Mouse (Mus musculus) v-Abl transformed pro-B cells (cell line): ENCODE results near the gene Riiad1.

ENCODE experiments used
- in situ Hi-C, 2 experiments: fragments of 400-800 bp; cut with MboI; formaldehyde crosslinking; loops; one replicate each; pipeline ENCODE4 v1.15.1; 2025; ENCODE audit not compliant: unreplicated experiment in 2 of 2

The Riiad1 gene

DNA sequence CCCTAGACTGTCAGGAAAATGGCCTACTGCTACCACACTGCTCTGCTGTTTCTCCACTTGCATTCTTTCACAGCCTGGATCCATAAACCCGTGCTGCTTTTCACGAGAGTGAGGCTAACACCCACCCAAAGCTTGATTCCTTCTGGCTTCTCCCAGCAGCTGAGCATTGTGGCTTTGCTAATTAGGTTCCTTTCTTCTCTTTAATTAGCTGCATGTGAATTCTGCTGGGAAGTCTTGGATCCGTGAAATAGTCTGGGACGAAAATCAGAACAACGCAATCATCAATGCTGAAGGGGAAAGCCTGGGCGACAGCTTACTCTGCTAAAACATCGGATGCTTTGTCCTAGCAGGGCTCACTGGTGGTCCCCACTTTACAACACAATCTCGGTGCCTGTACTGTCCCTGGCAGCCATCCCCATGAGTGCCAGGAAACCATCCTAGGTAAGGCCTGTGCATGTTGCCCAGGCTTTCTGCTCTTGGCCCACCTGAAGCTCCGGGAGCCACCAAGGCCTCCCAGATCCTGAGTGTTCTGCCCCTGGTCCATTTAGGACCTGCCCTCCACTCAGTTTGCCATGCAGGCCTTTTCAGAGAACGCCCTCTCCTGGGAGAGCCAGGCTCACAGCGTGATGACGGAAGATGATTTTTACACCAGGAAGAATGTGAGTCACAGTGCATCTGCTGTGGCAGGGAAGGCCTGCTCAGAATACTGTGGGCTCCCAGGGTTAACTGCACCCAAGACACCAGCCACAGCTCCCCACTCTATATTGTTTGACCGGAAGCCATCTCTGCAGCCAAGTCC is 14.3 kb downstream of the Riiad1 start:
- in situ Hi-C loops: no loop called here

DNA sequence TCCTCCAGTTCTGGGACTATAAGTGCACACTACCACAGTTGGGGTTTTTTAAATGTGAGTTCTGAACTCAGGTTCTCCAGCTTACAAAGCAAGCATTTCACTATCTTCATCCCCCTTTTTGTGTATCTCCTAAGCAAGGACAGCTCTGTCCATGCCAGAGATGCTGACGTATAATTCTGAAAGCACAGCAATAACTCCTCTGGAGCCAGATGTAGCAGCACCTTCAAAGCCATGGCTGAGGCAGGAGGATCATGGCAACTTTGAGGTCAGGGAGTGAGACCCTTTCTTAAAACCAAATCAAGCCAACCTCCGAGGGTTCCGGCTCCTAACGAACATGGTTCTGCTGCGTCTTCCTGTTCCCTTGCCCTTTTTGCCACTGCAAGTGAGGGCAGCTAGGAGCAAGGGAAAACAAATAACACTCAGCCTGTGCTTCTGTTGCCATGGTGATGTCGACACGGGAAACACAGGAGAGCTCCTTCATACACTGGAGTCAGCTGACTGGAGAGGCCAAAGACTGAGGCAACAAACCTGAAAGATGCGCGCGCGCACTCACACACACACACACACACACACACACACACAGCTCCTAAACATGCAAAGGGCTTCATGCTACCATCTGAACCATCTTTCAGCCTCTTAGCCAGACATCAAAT is 16.1 kb downstream of the Riiad1 start:
- in situ Hi-C loops: no loop called here

DNA sequence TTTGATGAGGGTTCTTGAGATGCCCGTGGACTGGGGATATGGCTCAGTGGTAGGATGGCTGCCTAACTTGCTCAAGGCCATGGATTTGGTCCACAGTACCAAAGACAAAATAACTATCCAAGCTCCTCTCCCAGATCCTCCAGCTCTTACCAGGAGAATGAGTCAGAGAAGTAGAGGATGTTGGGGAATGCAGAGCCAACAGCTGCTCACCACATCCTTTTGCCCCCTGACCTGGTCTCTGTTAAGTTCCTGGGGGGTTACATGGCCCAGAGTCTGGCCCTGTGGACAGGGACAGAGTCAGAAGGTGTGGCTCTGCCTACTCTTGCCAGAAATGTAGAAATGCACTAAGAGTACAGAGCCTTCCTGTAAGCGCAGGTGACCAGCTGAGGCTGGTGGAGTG is 20.3 kb downstream of the Riiad1 start:
- in situ Hi-C loops: loop anchor here (5.0 to 10.0 kb wide), 4 partner anchors 142 to 445 kb away; no protein-coding TSS in a partner anchor

DNA sequence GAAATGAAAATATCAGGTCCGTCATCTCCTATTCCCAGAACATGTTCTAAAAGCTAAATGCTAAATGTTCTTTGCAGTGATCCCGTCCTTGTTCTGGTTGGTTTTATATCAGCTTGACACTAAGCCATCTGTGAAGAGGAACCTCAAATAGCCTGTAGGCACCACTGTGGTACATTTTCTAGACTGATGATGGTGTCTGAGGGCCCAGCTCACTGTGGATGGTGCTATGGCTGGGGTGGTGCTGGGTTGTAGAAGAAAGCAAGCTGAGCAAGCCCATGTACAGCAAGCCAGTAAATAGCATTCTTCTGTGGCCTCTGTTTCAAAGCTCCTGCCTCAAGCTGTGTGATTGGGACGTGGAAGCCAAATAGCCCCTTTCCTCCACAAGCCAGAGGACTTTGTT is 23.1 kb downstream of the Riiad1 start:
- in situ Hi-C loops: loop anchor here (5.0 to 10.0 kb wide), 4 partner anchors 145 to 448 kb away; no protein-coding TSS in a partner anchor

- in situ Hi-C loops: loop anchor here (5.0 to 10.0 kb wide), 4 partner anchors 146 to 448 kb away; no protein-coding TSS in a partner anchor
Measured at GRCm38 (mm10) chr3:94456529-94457000, 23.6 kb downstream of the Riiad1 start.

GRCm38 (mm10) chr3:94449377-94449776 is 30.8 kb downstream of the Riiad1 start:
- in situ Hi-C loops: no loop called here

DNA sequence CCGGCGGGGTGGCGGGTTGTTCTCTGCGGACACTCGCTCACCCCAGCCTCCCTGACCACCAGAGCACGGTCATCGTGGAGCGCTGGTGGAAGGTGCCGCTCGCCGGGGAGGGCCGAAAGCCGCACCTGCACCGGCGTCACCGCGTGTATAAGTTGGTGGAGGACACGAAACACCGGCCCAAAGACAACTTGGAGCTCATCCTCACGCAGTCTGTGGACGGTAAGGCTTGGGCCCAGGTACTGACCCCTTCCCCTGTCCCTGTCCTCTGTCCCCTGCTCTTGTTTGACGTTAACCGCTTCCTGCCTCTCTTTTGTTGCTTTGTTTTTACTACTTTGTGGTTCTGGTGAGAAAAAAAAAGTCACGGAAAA is 36.6 kb downstream of the Riiad1 start, which contains the start of gene Oaz3:
Gene Oaz3 (minus strand): TSS at position 319 of the 368 bp plus-strand sequence.
- in situ Hi-C loops: no loop called here

DNA sequence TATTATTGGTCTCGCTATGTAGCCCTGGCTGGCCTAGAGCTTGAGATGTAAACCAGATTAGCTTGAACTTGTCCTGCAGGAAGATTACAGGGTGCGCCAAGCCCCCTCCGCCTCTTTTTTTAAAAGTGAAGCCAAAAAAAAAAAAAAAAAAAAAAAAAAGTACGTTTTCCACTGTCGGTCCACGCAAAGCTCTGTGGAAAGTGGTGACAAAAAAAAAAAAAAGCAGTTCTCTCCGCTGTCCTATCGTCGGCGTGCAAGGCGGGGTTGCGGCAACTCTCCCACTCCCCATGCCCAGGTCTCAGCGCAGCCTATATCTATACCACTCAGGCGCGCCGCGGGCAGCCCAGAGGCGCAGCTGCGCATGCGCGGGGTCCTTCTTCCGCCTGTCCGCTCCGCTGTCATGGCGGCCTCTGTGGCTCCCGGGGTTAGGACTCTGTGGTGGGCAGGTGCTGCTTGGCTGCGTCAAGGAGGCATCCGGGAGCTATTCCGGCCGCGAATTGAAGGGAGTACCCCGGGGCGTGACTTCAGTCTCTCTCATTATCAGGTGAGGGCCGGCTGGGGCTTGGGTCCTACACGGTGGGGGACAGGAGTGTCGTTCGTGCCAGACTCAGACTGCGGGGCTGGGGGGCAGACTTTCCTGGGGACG is 37.1 kb downstream of the Riiad1 start, which contains the start of gene Mrpl9:
Gene Mrpl9 (plus strand): TSS at position 368 of the 646 bp plus-strand sequence.
- in situ Hi-C loops: no loop called here

DNA sequence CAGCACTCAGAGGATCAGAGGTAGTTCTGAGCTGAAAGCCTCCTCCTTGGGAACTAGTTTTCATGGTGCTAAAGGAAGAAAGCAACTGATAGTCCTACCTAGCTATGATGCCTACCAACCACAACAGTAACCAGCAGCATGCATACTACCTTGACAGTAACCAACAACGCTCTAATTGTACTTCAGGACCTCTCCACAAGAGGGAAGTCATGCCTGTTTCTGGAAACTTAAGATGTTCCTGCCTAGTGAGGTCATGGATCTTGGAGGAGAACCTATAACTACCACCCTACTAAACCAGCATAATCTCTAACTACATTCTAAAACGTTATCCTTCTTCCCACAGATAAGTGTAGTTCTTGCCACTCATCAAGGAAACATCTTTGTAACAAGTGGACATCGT is 39.0 kb downstream of the Riiad1 start:
- in situ Hi-C loops: no loop called here

GRCm38 (mm10) chr3:94436420-94436819 is 43.7 kb downstream of the Riiad1 start:
- in situ Hi-C loops: no loop called here

GRCm38 (mm10) chr3:94434305-94434704 is 45.8 kb downstream of the Riiad1 start:
- in situ Hi-C loops: no loop called here

GRCm38 (mm10) chr3:94430980-94431379 is 49.2 kb downstream of the Riiad1 start:
- in situ Hi-C loops: no loop called here
